Mouse (Mus musculus) gastrocnemius, postnatal 4 days (tissue): ENCODE results near the gene Sugp2. TPM values are rescaled to one million over a fixed set of nuclear protein-coding genes. Genes with fewer than 3 reads are reported as not detected.
"Not testable (repeated sequence)": the region's sequence is repeated elsewhere in the genome, so short reads cannot be mapped to it uniquely, and the experiment has no call there.

Experiments
- DNase-seq, 2 experiments: peaks; one replicate each; pipeline ENCODE4 v3.0.0; 2021 to 2022; ENCODE audit warnings: low spot score in 2 of 2, mixed read lengths in 2 of 2
- long read RNA-seq, 2 experiments: library from polyadenylated mRNA; stranded (forward); transcript quantifications; one replicate each; pipeline ENCODE4 v2.0.0; 2021
- total RNA-seq, 2 experiments: library from RNA; stranded (reverse); gene quantifications; 2 replicates each; pipeline ENCODE4 v1.2.3; 2021

The Sugp2 gene
- 10 to 100 TPM; 49.1 to 52.6 TPM for total RNA-seq
- long read RNA-seq, experiment 1, transcript Sugp2-201 (11 exons, 3,874 nt), result major isoform, 6 of 25 reads
- long read RNA-seq, experiment 1, partial matches to known transcripts, result 6 of 25 reads
- long read RNA-seq, experiment 1, other reads (novel, unspliced or antisense), result 13 of 25 reads
- long read RNA-seq, experiment 2, full-length matches to known transcripts, result 31 of 66 reads
- long read RNA-seq, experiment 2, partial matches to known transcripts, result 12 of 66 reads
- long read RNA-seq, experiment 2, other reads (novel, unspliced or antisense), result 23 of 66 reads

GRCm38 (mm10) chr8:70234080-70234780 is at the start of gene Sugp2, which contains the start of gene Armc6:
Gene Sugp2 (plus strand): TSS chr8:70234226.
Gene Armc6 (minus strand): TSS chr8:70234466.
- peak; percentile 88 to 94 for DNase-seq

- no peak for DNase-seq
Measured at GRCm38 (mm10) chr8:70188707-70189106, 45.3 kb upstream of the Sugp2 start.

- no peak for DNase-seq
Measured at GRCm38 (mm10) chr8:70193238-70193637, 40.8 kb upstream of the Sugp2 start.

- no peak for DNase-seq
Measured at GRCm38 (mm10) chr8:70194191-70194590, 39.8 kb upstream of the Sugp2 start.

GRCm38 (mm10) chr8:70195762-70196161 is 38.3 kb upstream of the Sugp2 start:
- no peak for DNase-seq

- no peak for DNase-seq
Measured at GRCm38 (mm10) chr8:70197603-70198002, 36.4 kb upstream of the Sugp2 start.

GRCm38 (mm10) chr8:70200098-70200681 is 33.8 kb upstream of the Sugp2 start:
- DNase-seq, result no peak

- DNase-seq, result no peak
Measured at GRCm38 (mm10) chr8:70201417-70201816, 32.6 kb upstream of the Sugp2 start.

GRCm38 (mm10) chr8:70203072-70203471 is 31.0 kb upstream of the Sugp2 start:
- DNase-seq, result no peak

- DNase-seq, result no peak
Measured at GRCm38 (mm10) chr8:70204757-70205156, 29.3 kb upstream of the Sugp2 start.

GRCm38 (mm10) chr8:70208130-70208529 is 25.9 kb upstream of the Sugp2 start:
- DNase-seq, result no peak

GRCm38 (mm10) chr8:70210538-70210937 is 23.5 kb upstream of the Sugp2 start:
- DNase-seq, result no peak

GRCm38 (mm10) chr8:70211275-70211674 is 22.8 kb upstream of the Sugp2 start:
- no peak for DNase-seq

- no peak for DNase-seq
Measured at GRCm38 (mm10) chr8:70211726-70212111, 22.3 kb upstream of the Sugp2 start.

- DNase-seq, result peak; percentile 86 to 96
Measured at GRCm38 (mm10) chr8:70212112-70213055, 21.6 kb upstream of the Sugp2 start, which contains the start of gene Slc25a42. Gene Slc25a42 (minus strand): TSS chr8:70212305.

GRCm38 (mm10) chr8:70214411-70214810 is 19.6 kb upstream of the Sugp2 start:
- no peak for DNase-seq

- no peak for DNase-seq
Measured at GRCm38 (mm10) chr8:70215092-70215491, 18.9 kb upstream of the Sugp2 start.

- DNase-seq, result not testable (repeated sequence)
Measured at GRCm38 (mm10) chr8:70216161-70216560, 17.9 kb upstream of the Sugp2 start.

GRCm38 (mm10) chr8:70216566-70216965 is 17.5 kb upstream of the Sugp2 start:
- peak; percentile 45 to 73 for DNase-seq

GRCm38 (mm10) chr8:70217441-70217840 is 16.6 kb upstream of the Sugp2 start:
- no peak for DNase-seq

GRCm38 (mm10) chr8:70219107-70219684 is 14.8 kb upstream of the Sugp2 start:
- no peak for DNase-seq
